Mouse (Mus musculus): ENCODE data around the gene Samt2. TPM values are rescaled to one million over a fixed set of nuclear protein-coding genes. Genes with fewer than 3 reads are reported as not detected.
"Not testable (repeated sequence)": the region's sequence is repeated elsewhere in the genome, so short reads cannot be mapped to it uniquely, and the experiment has no call there.

Gene Samt2
- polyA plus RNA-seq (2014; fragmentation: Nextera tagmentation; extraction: Ambion mirVana), result not detected in 2 replicates

- H3K9me3 ChIP-seq (ENCODE audit: control insufficient read depth, low read length); H3K4me2 ChIP-seq (replicated peaks); DNase-seq (ENCODE audit: low spot score); H3K9ac ChIP-seq; H3K4me1 ChIP-seq (replicated peaks; ENCODE audit: control insufficient read depth, insufficient read depth, low read length); H3K4me3 ChIP-seq (replicated peaks; ENCODE audit: low read length); H3K36me3 ChIP-seq (replicated peaks; ENCODE audit: control insufficient read depth, insufficient read depth); ATAC-seq (ENCODE audit: low FRiP score); H3K27ac ChIP-seq; H3K27me3 ChIP-seq (ENCODE audit: control insufficient read depth, insufficient read depth, low read length): not testable (repeated sequence)
- WGBS, result 75% methylated on average over 2 of the region's 2 CpGs
Measured at GRCm38 (mm10) chrX:154579260-154579659, at the start of gene Samt2. Gene Samt2 (minus strand): TSS chrX:154579360.

Other genes with a start within 250 kb of the Samt2 start
- not detected in 2 replicates for gene 4930524N10Rik, start 236.0 kb downstream of the Samt2 start, polyA plus RNA-seq (2014; fragmentation: Nextera tagmentation; extraction: Ambion mirVana)
- not detected in 2 replicates for gene Samt4, start 97.4 kb downstream of the Samt2 start, polyA plus RNA-seq (2014; fragmentation: Nextera tagmentation; extraction: Ambion mirVana)

All from hindbrain, embryonic 14.5 days (tissue).